Mouse (Mus musculus) intestine, embryonic 16.5 days (tissue): ENCODE measurements at regions not wholly inside any gene's neighbourhood (a gene's known extent, or its start where the extent isn't known, plus 50 kb on each side); places are given as distances from the start of the nearest gene placed in this dataset.

Source experiments
- ATAC-seq: fragments of 200-750 bp; cut with Nextera tagmentation; 2 replicates; pipeline ENCODE4 v1.8.0; 2017; ENCODE audit warnings: moderate TSS enrichment, moderate library complexity
- H3K27ac ChIP-seq: fragments of 300-500 bp; sonication (generic); 2 replicates; pipeline ENCODE4 v1.5.1; 2014; ENCODE audit warnings: mild to moderate bottlenecking, low read length
- H3K27me3 ChIP-seq: fragments of 300-500 bp; sonication (generic); replicated peaks from 2 replicates; pipeline ENCODE4 v1.6.1; 2014; ENCODE audit warnings: low read length, control low read depth, mixed read lengths; ENCODE audit not compliant: control insufficient read depth, insufficient read depth
- H3K36me3 ChIP-seq: fragments of 300-500 bp; sonication (generic); 2 replicates; pipeline ENCODE4 v1.6.1; 2014; ENCODE audit warnings: low read length, control low read depth; ENCODE audit not compliant: control insufficient read depth, insufficient read depth
- H3K4me1 ChIP-seq: fragments of 300-500 bp; sonication (generic); 2 replicates; pipeline ENCODE4 v1.6.1; 2014; ENCODE audit warnings: low read length, control low read depth, mixed read lengths; ENCODE audit not compliant: control insufficient read depth, insufficient read depth
- H3K4me2 ChIP-seq: fragments of 300-500 bp; sonication (generic); 2 replicates; pipeline ENCODE4 v1.6.1; 2014; ENCODE audit warnings: low read depth, low read length, control low read depth
- H3K4me3 ChIP-seq: fragments of 300-500 bp; sonication (generic); 2 replicates; pipeline ENCODE4 v1.5.1; 2014; ENCODE audit warnings: mild to moderate bottlenecking, low read length
- H3K9ac ChIP-seq: fragments of 300-500 bp; sonication (generic); 2 replicates; pipeline ENCODE4 v1.6.1; 2014; ENCODE audit warnings: low read depth, low read length
- H3K9me3 ChIP-seq: fragments of 300-500 bp; sonication (generic); 2 replicates; pipeline ENCODE4 v1.6.1; 2016; ENCODE audit warnings: low read length, control low read depth; ENCODE audit not compliant: control insufficient read depth
- WGBS: fragments of 180-500 bp; shearing (Covaris S2); extraction: QIAGEN DNeasy Blood & Tissue Kit; methylation state at CpG from one replicate; pipeline ENCODE4 v1.1.7; 2014; 5-methylcytosine and 5-hydroxymethylcytosine counted together

DNA sequence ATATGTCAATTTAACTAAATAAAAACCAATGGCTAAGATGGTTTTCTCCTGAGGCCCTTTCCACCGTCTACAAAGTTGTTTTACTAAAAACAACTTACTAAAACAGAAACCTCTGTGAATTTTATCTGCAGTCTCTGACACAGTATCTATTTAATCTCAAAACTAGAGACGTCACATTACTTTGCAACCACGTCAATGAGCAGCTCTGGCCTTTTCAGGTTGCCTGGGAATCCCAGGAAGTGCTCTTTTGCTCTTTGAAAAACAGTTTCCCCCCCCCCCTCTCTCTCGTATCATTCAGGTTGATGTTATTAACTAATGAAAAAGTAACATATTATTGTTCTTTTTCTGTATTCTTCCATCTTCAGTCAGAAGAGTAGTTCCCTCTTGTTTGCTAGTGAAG is 216.1 kb upstream of the Gm11114 start:
- WGBS, result 66% methylated on average over 4 of the region's 4 CpGs
- H3K4me3 ChIP-seq, result no peak overlapping the region
- no peak for ATAC-seq
- no peaks in the 10 kb centered on the region for H3K36me3 ChIP-seq
- no peaks in the 10 kb centered on the region for H3K9me3 ChIP-seq
- H3K27me3 ChIP-seq, result no peaks in the 10 kb centered on the region
- no peak overlapping the region for H3K9ac ChIP-seq
- H3K4me1 ChIP-seq, result no peaks in the 10 kb centered on the region
- H3K4me2 ChIP-seq, result no peak overlapping the region
- H3K27ac ChIP-seq, result no peak overlapping the region

DNA sequence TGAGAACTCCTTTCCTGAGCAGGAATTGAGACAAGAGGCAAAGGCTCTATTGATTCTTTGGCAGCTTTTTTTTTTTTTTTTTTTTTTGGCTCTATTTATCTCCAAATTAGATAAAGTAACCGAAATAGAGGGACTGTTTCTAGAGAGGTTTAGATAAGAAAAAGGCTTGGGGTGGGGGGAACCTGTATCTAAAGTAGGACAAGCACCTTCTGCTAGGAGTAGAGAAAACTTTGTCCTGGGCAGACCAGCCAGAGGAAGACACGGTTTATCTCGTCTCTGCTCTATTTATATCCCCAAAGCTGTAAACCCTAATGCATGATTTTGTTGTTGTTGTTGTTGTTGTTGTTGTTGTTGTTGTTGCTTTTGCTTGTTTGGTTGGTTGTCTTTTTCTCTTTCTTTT is 199.6 kb upstream of the Gm11114 start:
- H3K4me2 ChIP-seq, result no peak overlapping the region
- no peak overlapping the region for H3K4me3 ChIP-seq
- no peaks in the 10 kb centered on the region for H3K27me3 ChIP-seq
- no peaks in the 10 kb centered on the region for H3K9me3 ChIP-seq
- no peaks in the 10 kb centered on the region for H3K36me3 ChIP-seq
- ATAC-seq, result no peak
- H3K27ac ChIP-seq, result no peak overlapping the region
- H3K9ac ChIP-seq, result no peak overlapping the region
- no peaks in the 10 kb centered on the region for H3K4me1 ChIP-seq
- 74% methylated on average over 3 of the region's 3 CpGs for WGBS

DNA sequence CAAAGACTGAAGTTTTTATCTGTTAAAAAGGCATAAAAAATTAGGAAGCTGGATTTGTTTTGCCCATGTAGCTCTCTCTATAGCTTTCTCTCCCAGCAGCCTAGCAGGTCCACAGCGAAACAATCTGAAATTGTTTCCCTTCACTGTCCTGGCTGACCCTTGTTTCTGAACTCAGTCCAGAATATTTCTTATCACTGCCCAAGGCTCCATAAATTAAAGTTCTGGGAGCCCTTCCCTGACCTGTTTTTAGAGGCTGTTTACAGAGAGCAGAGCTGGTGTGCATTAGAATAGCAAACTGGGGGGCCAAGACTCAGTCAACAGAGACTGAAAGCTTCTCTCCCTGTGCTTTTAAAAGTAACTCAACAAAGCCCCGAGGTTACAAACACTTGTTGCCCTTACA is 198.3 kb upstream of the Gm11114 start:
- Histone ChIP-seq H3K27ac (no peak overlapping the region), H3K4me3 (no peak overlapping the region), H3K4me1 (no peaks in the 10 kb centered on the region), H3K9me3 (no peaks in the 10 kb centered on the region), H3K9ac (no peak overlapping the region), H3K36me3 (no peaks in the 10 kb centered on the region), H3K4me2 (no peak overlapping the region), H3K27me3 (no peaks in the 10 kb centered on the region)
- ATAC-seq, result no peak
- WGBS, result 49% methylated on average over 2 of the region's 2 CpGs

DNA sequence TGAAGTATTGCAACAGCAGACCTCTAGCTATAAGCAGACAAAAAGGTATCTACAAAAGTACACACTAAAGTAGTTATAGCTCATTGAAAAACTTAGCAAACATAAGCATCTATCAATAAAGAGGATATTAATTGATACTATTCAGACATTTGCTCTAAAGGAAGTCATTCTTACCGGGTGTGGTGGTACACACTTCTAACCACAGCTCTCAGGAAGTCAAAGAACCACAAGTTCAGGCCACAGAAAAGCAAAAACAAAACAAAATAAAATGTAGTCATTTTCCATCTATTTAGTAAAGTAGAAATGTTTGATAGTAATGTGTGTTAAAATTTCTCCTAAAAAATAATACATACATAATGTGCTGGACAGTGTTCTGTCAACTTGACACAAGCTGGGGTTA is 192.5 kb upstream of the Gm11114 start:
- Histone ChIP-seq H3K4me1 (no peaks in the 10 kb centered on the region), H3K4me2 (no peak overlapping the region), H3K9ac (no peak overlapping the region), H3K27me3 (no peaks in the 10 kb centered on the region), H3K9me3 (no peaks in the 10 kb centered on the region), H3K36me3 (no peaks in the 10 kb centered on the region), H3K27ac (no peak overlapping the region), H3K4me3 (no peak overlapping the region)
- no peak for ATAC-seq
- 61% methylated on average over 1 of the region's 1 CpGs for WGBS

DNA sequence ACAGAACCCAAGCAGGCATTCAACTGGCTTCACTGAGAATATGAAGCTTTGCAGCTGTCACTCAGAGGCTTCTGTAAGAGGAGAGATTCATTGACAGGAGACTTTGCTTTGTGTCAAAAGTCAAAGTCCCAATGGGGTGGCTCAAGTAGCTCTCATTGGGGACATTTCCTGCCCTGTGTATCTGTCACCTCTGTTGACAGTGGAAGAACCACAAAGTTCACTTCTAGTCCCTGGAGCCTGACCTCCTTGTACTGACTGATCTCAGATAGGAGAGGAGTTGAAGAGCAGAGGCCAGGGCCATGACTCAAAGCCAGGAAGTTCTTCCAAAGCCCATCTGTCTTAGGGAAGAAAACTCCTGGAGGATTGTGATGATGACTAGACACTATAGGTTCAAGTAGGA is 191.5 kb upstream of the Gm11114 start:
- no peak overlapping the region for H3K27ac ChIP-seq
- H3K4me2 ChIP-seq, result no peak overlapping the region
- peak; percentile 68; the same call in 1 of the 2 replicates for ATAC-seq
- H3K9me3 ChIP-seq, result no peaks in the 10 kb centered on the region
- no peaks in the 10 kb centered on the region for H3K4me1 ChIP-seq
- no peak overlapping the region for H3K9ac ChIP-seq
- H3K4me3 ChIP-seq, result no peak overlapping the region
- H3K27me3 ChIP-seq, result no peaks in the 10 kb centered on the region
- H3K36me3 ChIP-seq, result no peaks in the 10 kb centered on the region

DNA sequence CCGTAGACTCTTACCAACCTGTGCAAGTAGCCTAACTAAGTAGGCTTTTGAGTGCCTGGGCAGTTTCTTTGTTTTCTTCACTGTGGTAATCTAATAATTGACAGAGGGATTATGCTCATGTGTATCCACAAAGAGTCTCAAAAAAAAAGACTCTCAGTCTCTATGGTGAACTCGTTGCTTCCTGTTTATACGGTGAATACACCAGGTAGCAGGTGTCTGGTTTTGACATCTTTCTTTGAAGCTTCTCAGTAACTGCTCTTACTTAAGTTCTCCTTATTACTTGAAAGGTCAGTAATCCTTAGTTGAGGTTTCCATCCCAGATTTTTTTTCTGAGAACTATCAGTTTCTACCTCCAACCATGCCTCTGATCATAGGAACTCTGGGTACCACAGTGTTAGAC is 188.9 kb upstream of the Gm11114 start:
- Histone ChIP-seq H3K4me2 (no peak overlapping the region), H3K9ac (no peak overlapping the region), H3K9me3 (no peaks in the 10 kb centered on the region), H3K36me3 (no peaks in the 10 kb centered on the region), H3K27ac (no peak overlapping the region), H3K27me3 (no peaks in the 10 kb centered on the region), H3K4me1 (no peaks in the 10 kb centered on the region), H3K4me3 (no peak overlapping the region)
- WGBS, result 67% methylated on average over 3 of the region's 3 CpGs
- no peak for ATAC-seq

DNA sequence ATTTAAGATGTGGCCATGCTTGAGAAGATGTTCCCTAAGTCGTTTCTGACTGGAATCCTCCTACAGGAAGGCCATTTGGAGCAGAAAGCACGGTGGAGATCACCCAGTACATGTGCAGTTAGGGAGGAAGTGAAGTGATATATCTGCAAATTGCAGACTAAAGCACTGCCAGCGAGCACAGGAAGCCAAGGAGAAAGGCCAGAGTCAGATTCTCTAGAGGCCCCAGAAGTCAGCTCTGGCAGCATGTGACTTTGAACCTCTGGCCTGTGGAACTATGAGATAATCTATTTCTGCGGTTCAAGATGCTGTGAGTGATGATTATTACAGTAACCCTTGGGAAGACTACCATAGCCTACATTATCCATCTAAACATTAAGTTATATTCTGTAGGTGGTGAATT is 186.8 kb upstream of the Gm11114 start:
- H3K27me3 ChIP-seq, result no peaks in the 10 kb centered on the region
- H3K9ac ChIP-seq, result no peak overlapping the region
- H3K9me3 ChIP-seq, result no peaks in the 10 kb centered on the region
- 50% methylated on average over 4 of the region's 4 CpGs for WGBS
- no peak for ATAC-seq
- H3K4me2 ChIP-seq, result no peak overlapping the region
- H3K4me1 ChIP-seq, result no peaks in the 10 kb centered on the region
- no peak overlapping the region for H3K27ac ChIP-seq
- no peak overlapping the region for H3K4me3 ChIP-seq
- H3K36me3 ChIP-seq, result no peaks in the 10 kb centered on the region

DNA sequence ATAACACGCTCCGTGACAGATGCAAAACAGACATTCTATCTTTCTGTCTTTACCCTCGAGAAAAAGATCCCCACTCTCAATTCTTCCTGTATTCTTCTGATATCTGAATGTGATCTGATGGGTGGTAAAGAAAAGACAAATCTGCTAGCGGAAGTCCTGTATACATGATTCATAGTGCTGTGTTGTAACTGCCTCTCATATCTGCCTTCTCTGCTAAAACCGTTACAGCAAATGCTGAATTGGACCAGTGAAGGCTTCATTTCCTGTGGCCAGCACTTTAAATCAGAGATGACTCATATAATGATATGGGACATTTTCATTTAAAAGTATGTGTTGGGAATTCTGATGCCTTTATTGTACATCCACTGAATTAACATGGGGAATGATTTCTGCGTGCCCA is 186.0 kb upstream of the Gm11114 start:
- Histone ChIP-seq H3K4me2 (no peak overlapping the region), H3K36me3 (no peaks in the 10 kb centered on the region), H3K4me3 (no peak overlapping the region), H3K27ac (peak overlapping the region; percentile 38), H3K4me1 (no peaks in the 10 kb centered on the region), H3K9ac (no peak overlapping the region), H3K9me3 (no peaks in the 10 kb centered on the region), H3K27me3 (no peaks in the 10 kb centered on the region)
- ATAC-seq, result no peak
- WGBS, result 58% methylated on average over 6 of the region's 6 CpGs

DNA sequence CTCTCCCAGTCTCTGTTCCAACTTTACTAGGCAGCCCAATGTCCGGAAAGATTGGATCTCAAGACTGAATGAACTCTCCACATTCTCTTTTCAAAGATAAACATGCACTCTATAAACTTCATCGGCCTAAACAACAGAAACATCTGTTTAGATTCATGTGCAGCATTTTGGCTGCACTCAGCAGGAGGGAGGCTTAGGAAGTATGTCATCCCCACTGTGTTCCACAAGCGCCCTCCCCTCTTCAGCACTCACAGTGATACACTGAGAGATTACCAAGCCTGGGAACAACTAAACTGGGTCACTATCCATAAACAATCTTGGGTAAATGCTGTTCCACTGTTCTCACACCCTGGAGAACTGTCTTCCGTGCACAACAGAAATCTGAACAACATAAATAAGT is 185.5 kb upstream of the Gm11114 start:
- no peaks in the 10 kb centered on the region for H3K27me3 ChIP-seq
- no peak overlapping the region for H3K4me2 ChIP-seq
- H3K27ac ChIP-seq, result no peak overlapping the region
- ATAC-seq, result peak; percentile 88
- no peak overlapping the region for H3K9ac ChIP-seq
- no peak overlapping the region for H3K4me3 ChIP-seq
- 54% methylated on average over 4 of the region's 4 CpGs for WGBS
- no peaks in the 10 kb centered on the region for H3K36me3 ChIP-seq
- no peaks in the 10 kb centered on the region for H3K9me3 ChIP-seq
- no peaks in the 10 kb centered on the region for H3K4me1 ChIP-seq

DNA sequence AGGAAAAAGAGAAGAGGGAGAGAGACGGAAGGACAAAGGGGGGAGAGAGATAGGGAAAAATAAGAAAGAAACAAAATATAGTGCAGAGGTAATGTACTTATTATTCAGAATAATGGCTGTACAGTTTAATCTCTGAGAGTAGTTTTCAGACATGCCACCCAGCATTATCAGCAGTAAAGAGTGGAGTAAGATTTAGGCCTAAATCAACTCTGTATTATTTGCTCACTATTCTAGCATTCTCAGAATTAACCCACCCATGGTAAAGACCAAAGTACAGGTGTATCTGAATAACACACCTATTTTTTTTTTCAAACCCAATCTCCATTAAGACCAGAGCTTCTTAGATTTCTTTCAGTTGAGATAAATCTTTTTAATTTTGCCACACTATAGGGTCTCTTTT is 177.7 kb upstream of the Gm11114 start:
- no peak for ATAC-seq
- 90% methylated on average over 1 of the region's 1 CpGs for WGBS
- H3K36me3 ChIP-seq, result no peaks in the 10 kb centered on the region

More for the DNA sequence above, 177.7 kb upstream of the Gm11114 start:
- Histone ChIP-seq H3K27ac (no peak overlapping the region), H3K4me1 (no peaks in the 10 kb centered on the region), H3K9me3 (no peaks in the 10 kb centered on the region), H3K9ac (no peak overlapping the region), H3K4me2 (no peak overlapping the region), H3K27me3 (no peaks in the 10 kb centered on the region), H3K4me3 (no peak overlapping the region)
